Mouse (Mus musculus) intestine, embryonic 14.5 days (tissue): ENCODE results near the gene Spock3. TPM values are rescaled to one million over a fixed set of nuclear protein-coding genes. Genes with fewer than 3 reads are reported as not detected.
A peak's percentile ranks its signal among the peaks of the same experiment; 100 is the strongest.

Source experiments
- ATAC-seq: fragments of 200-750 bp; cut with Nextera tagmentation; replicated peaks from 2 replicates; pipeline ENCODE4 v1.8.0; 2017; ENCODE audit warnings: low read depth, moderate number of reproducible peaks, moderate TSS enrichment, moderate library complexity; ENCODE audit not compliant: low FRiP score, low TSS enrichment
- DNase-seq: peaks from one replicate; pipeline ENCODE4 v3.0.0-alpha.2; 2018; ENCODE audit warnings: low spot score
- H3K27ac ChIP-seq: fragments of 300-500 bp; sonication (generic); 2 replicates; pipeline ENCODE4 v1.5.1; 2014; ENCODE audit warnings: low read depth, mild to moderate bottlenecking, control low read depth
- H3K27me3 ChIP-seq: fragments of 300-500 bp; sonication (generic); replicated peaks from 2 replicates; pipeline ENCODE4 v1.6.1; 2014; ENCODE audit warnings: low read length, control low read depth; ENCODE audit not compliant: control insufficient read depth, insufficient read depth
- H3K36me3 ChIP-seq: fragments of 300-500 bp; sonication (generic); 2 replicates; pipeline ENCODE4 v1.6.1; 2014; ENCODE audit warnings: low read length, control low read depth; ENCODE audit not compliant: control insufficient read depth, insufficient read depth
- H3K4me1 ChIP-seq: fragments of 300-500 bp; sonication (generic); replicated peaks from 2 replicates; pipeline ENCODE4 v1.6.1; 2014; ENCODE audit warnings: low read length, control low read depth, mixed read lengths; ENCODE audit not compliant: control insufficient read depth, insufficient read depth
- H3K4me2 ChIP-seq: fragments of 300-500 bp; sonication (generic); 2 replicates; pipeline ENCODE4 v1.6.1; 2014; ENCODE audit warnings: low read length
- H3K4me3 ChIP-seq: fragments of 300-500 bp; sonication (generic); 2 replicates; pipeline ENCODE4 v1.5.1; 2014; ENCODE audit warnings: low read depth, low read length, control low read depth, mixed read lengths
- H3K9ac ChIP-seq: fragments of 300-500 bp; sonication (generic); 2 replicates; pipeline ENCODE4 v1.6.1; 2014; ENCODE audit warnings: mild to moderate bottlenecking, low read length
- H3K9me3 ChIP-seq: fragments of 300-500 bp; sonication (generic); 2 replicates; pipeline ENCODE4 v1.6.1; 2016; ENCODE audit warnings: low read length, control low read depth; ENCODE audit not compliant: control insufficient read depth
- WGBS: fragments of 180-500 bp; shearing (Covaris S2); extraction: QIAGEN DNeasy Blood & Tissue Kit; methylation state at CpG from one replicate; pipeline ENCODE4 v1.1.7; 2014; 5-methylcytosine and 5-hydroxymethylcytosine counted together
- polyA plus RNA-seq: library from polyadenylated mRNA; unstranded; fragments of >200 nt; fragmentation: Nextera tagmentation; extraction: Ambion mirVana; gene quantifications from 2 replicates; pipeline ENCODE4 v1.2.1, GENCODE M21; 2014

Gene Spock3
- 16.8 and 18.4 TPM in 2 replicates for polyA plus RNA-seq

- Histone ChIP-seq H3K9me3 (no peaks in the 10 kb centered on the region), H3K36me3 (no peaks in the 10 kb centered on the region), H3K9ac (peak within 1 kb of the TSS; percentile 42), H3K27me3 (peaks cover 5% of the 10 kb centered on the region), H3K4me3 (peak within 1 kb of the TSS; percentile 50), H3K4me1 (no peaks in the 10 kb centered on the region; the same call in 1 of the 2 replicates), H3K27ac (no peak within 1 kb of the TSS), H3K4me2 (peak within 1 kb of the TSS; percentile 97)
- DNase-seq, result no peak
- no peak for ATAC-seq
- WGBS, result 42% methylated on average over 2 of the region's 2 CpGs
These were observed at the start of gene Spock3 for GRCm38 (mm10) chr8:62950709-62951108. Gene Spock3, plus strand, starts transcription at chr8:62951009.

GRCm38 (mm10) chr8:62951173-62952134 is 645 bp downstream of the Spock3 start:
- no peaks in the 10 kb centered on the region; the same call in 1 of the 2 replicates for H3K4me1 ChIP-seq
- H3K9ac ChIP-seq, result peak overlapping the region; percentile 42
- WGBS, result under 1% methylated on average over 50 of the region's 50 CpGs
- H3K4me3 ChIP-seq, result peak overlapping the region; percentile 50
- peaks cover 5% of the 10 kb centered on the region for H3K27me3 ChIP-seq
- no peaks in the 10 kb centered on the region for H3K9me3 ChIP-seq
- ATAC-seq (peak; percentile 71), DNase-seq (peak; percentile 75)
- peak overlapping the region; percentile 97 for H3K4me2 ChIP-seq
- no peak overlapping the region for H3K27ac ChIP-seq
- H3K36me3 ChIP-seq, result no peaks in the 10 kb centered on the region

- Histone ChIP-seq H3K9me3 (no peaks in the 10 kb centered on the region), H3K4me3 (peak overlapping the region; percentile 50), H3K9ac (no peak overlapping the region), H3K36me3 (no peaks in the 10 kb centered on the region), H3K4me2 (peak overlapping the region; percentile 97), H3K27ac (no peak overlapping the region), H3K27me3 (peaks cover 5% of the 10 kb centered on the region), H3K4me1 (no peaks in the 10 kb centered on the region; the same call in 1 of the 2 replicates)
- ATAC-seq, result no peak
- no peak for DNase-seq
- 21% methylated on average over 3 of the region's 3 CpGs for WGBS
These were observed 1.7 kb downstream of the Spock3 start for GRCm38 (mm10) chr8:62952481-62952880.

GRCm38 (mm10) chr8:62962608-62963007 is 11.8 kb downstream of the Spock3 start:
- Histone ChIP-seq H3K27me3 (no peaks in the 10 kb centered on the region), H3K36me3 (no peaks in the 10 kb centered on the region), H3K4me2 (no peak overlapping the region), H3K27ac (no peak overlapping the region), H3K9ac (no peak overlapping the region), H3K4me3 (no peak overlapping the region), H3K4me1 (no peaks in the 10 kb centered on the region), H3K9me3 (no peaks in the 10 kb centered on the region)
- 82% methylated on average over 3 of the region's 3 CpGs for WGBS
- DNase-seq (no peak), ATAC-seq (no peak)

GRCm38 (mm10) chr8:62969802-62970372 is 19.1 kb downstream of the Spock3 start:
- no peaks in the 10 kb centered on the region for H3K9me3 ChIP-seq
- H3K4me1 ChIP-seq, result no peaks in the 10 kb centered on the region
- H3K27me3 ChIP-seq, result no peaks in the 10 kb centered on the region
- no peak overlapping the region for H3K4me2 ChIP-seq
- H3K9ac ChIP-seq, result no peak overlapping the region
- no peaks in the 10 kb centered on the region for H3K36me3 ChIP-seq
- H3K4me3 ChIP-seq, result no peak overlapping the region
- ATAC-seq (no peak), DNase-seq (no peak)
- H3K27ac ChIP-seq, result no peak overlapping the region
- WGBS, result 74% methylated on average over 2 of the region's 2 CpGs

- no peaks in the 10 kb centered on the region for H3K9me3 ChIP-seq
- no peaks in the 10 kb centered on the region for H3K36me3 ChIP-seq
- no peaks in the 10 kb centered on the region for H3K4me1 ChIP-seq
- no peaks in the 10 kb centered on the region for H3K27me3 ChIP-seq
- DNase-seq, result no peak
- no peak overlapping the region for H3K4me2 ChIP-seq
- no peak overlapping the region for H3K4me3 ChIP-seq
- 81% methylated on average over 3 of the region's 3 CpGs for WGBS
- no peak overlapping the region for H3K9ac ChIP-seq
- H3K27ac ChIP-seq, result no peak overlapping the region
- ATAC-seq, result no peak
These were observed 138.2 kb downstream of the Spock3 start for GRCm38 (mm10) chr8:63088984-63089383.

- ATAC-seq (no peak), DNase-seq (no peak)
- no peak overlapping the region for H3K4me3 ChIP-seq
- H3K9me3 ChIP-seq, result no peaks in the 10 kb centered on the region
- H3K36me3 ChIP-seq, result no peaks in the 10 kb centered on the region
- H3K4me2 ChIP-seq, result no peak overlapping the region
- H3K9ac ChIP-seq, result no peak overlapping the region
- no peaks in the 10 kb centered on the region for H3K4me1 ChIP-seq
- WGBS, result 72% methylated on average over 2 of the region's 2 CpGs
- no peak overlapping the region for H3K27ac ChIP-seq
- H3K27me3 ChIP-seq, result no peaks in the 10 kb centered on the region
These were observed 147.4 kb downstream of the Spock3 start for GRCm38 (mm10) chr8:63098200-63098599.

- Histone ChIP-seq H3K36me3 (no peaks in the 10 kb centered on the region), H3K4me3 (no peak overlapping the region), H3K4me1 (no peaks in the 10 kb centered on the region), H3K9me3 (no peaks in the 10 kb centered on the region), H3K4me2 (no peak overlapping the region), H3K9ac (no peak overlapping the region), H3K27me3 (no peaks in the 10 kb centered on the region), H3K27ac (no peak overlapping the region)
- ATAC-seq (no peak), DNase-seq (no peak)
- 65% methylated on average over 1 of the region's 1 CpGs for WGBS
These were observed 159.0 kb downstream of the Spock3 start for GRCm38 (mm10) chr8:63109761-63110160.
